Mouse (Mus musculus) heart, adult 9 months (tissue): Measurements from ENCODE around the gene Mylip.

ENCODE experiments used
- DNase-seq, 2 experiments: peaks; one replicate each; pipeline ENCODE4 v3.0.0; 2022; ENCODE audit warnings: low spot score in 2 of 2

Gene Mylip

GRCm38 (mm10) chr13:45390962-45391853, 1.7 kb downstream of the Mylip start:
- DNase-seq, result peak; percentile 75 to 76

- DNase-seq, result peak; percentile 54 to 68
These were observed 2.4 kb downstream of the Mylip start for GRCm38 (mm10) chr13:45391854-45392454.

- no peak for DNase-seq
These were observed 4.8 kb downstream of the Mylip start for GRCm38 (mm10) chr13:45394221-45394768.

- no peak for DNase-seq
These were observed 7.2 kb downstream of the Mylip start for GRCm38 (mm10) chr13:45396724-45397123.

- no peak for DNase-seq
These were observed 7.7 kb downstream of the Mylip start for GRCm38 (mm10) chr13:45397240-45397639.

GRCm38 (mm10) chr13:45397896-45398805, 8.6 kb downstream of the Mylip start:
- no peak for DNase-seq

GRCm38 (mm10) chr13:45400700-45401099, 11.2 kb downstream of the Mylip start:
- no peak for DNase-seq

- no peak for DNase-seq
These were observed 12.3 kb downstream of the Mylip start for GRCm38 (mm10) chr13:45401816-45402215.

- DNase-seq, result no peak
These were observed 12.9 kb downstream of the Mylip start for GRCm38 (mm10) chr13:45402316-45403039.

GRCm38 (mm10) chr13:45404269-45404668, 14.7 kb downstream of the Mylip start:
- DNase-seq, result no peak

GRCm38 (mm10) chr13:45405194-45405810, 15.8 kb downstream of the Mylip start:
- no peak for DNase-seq

GRCm38 (mm10) chr13:45406289-45406688, 16.7 kb downstream of the Mylip start:
- DNase-seq, result no peak

GRCm38 (mm10) chr13:45406703-45407102, 17.2 kb downstream of the Mylip start:
- DNase-seq, result no peak

GRCm38 (mm10) chr13:45410936-45411335, 21.4 kb downstream of the Mylip start:
- no peak for DNase-seq

- DNase-seq, result no peak
These were observed 23.5 kb downstream of the Mylip start for GRCm38 (mm10) chr13:45413066-45413465.

GRCm38 (mm10) chr13:45414031-45414430, 24.5 kb downstream of the Mylip start:
- no peak for DNase-seq

- DNase-seq, result no peak
These were observed 27.1 kb downstream of the Mylip start for GRCm38 (mm10) chr13:45416621-45417057.

GRCm38 (mm10) chr13:45418986-45419385, 29.4 kb downstream of the Mylip start:
- DNase-seq, result no peak

- DNase-seq, result no peak
These were observed 32.7 kb downstream of the Mylip start for GRCm38 (mm10) chr13:45422251-45422650.

GRCm38 (mm10) chr13:45422709-45423108, 33.2 kb downstream of the Mylip start:
- DNase-seq, result no peak

- no peak for DNase-seq
These were observed 34.4 kb downstream of the Mylip start for GRCm38 (mm10) chr13:45423905-45424304.
